Mouse (Mus musculus) ZHBTc4 (cell line): Measurements from ENCODE around the gene Scamp4.

ENCODE experiments used
- DNase-seq: peaks from one replicate; pipeline ENCODE4 v3.0.0-alpha.2; 2011; ENCODE audit warnings: low read depth, low spot score

Gene Scamp4

DNA sequence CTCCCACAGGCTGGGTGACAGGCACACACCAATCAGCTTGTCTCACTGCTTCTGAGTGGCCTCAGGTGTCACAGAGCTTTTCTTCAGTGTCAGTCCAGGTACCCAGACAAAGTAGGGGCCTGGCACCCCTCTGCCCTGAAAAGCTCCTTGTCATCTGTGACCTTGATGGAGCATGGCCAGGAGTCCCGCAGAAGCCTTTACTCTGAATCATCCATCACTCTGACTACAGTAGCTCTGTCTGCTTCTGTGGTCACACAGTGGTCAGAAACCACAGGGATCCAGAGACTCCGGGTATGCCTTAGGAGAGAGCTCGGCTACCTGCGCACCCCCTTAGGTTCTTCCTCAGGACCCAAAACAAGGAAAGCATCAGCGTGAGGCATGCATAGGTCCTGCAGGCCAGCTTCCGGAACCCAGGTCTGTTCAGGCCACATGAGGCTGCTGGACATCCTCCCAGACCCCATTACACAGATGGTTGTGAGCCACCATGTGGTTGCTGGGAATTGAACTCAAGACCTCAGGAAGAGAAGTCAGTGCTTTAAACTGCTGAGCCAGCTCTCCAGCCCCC lies 50.6 kb downstream of the Scamp4 start:
- DNase-seq, result no peak

DNA sequence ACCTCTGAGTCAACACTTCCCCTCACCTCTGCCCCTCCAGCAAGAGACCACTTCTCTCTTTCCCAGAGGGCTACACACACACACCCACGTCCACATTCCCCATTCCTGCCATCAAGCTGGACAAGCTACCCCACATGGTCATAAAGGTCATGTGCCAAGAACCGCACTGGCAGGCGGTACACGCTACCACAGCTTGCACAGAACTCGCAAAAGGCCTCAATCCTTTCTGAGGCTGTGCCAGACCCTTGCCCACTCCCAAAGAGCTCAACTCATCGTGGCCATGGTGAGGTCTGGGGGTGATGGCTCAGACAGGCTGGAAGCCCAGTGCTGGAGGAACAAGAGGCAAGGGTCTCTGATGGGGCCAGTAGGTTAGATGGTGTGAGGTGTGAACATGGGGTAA lies 52.2 kb downstream of the Scamp4 start:
- DNase-seq, result no peak

DNA sequence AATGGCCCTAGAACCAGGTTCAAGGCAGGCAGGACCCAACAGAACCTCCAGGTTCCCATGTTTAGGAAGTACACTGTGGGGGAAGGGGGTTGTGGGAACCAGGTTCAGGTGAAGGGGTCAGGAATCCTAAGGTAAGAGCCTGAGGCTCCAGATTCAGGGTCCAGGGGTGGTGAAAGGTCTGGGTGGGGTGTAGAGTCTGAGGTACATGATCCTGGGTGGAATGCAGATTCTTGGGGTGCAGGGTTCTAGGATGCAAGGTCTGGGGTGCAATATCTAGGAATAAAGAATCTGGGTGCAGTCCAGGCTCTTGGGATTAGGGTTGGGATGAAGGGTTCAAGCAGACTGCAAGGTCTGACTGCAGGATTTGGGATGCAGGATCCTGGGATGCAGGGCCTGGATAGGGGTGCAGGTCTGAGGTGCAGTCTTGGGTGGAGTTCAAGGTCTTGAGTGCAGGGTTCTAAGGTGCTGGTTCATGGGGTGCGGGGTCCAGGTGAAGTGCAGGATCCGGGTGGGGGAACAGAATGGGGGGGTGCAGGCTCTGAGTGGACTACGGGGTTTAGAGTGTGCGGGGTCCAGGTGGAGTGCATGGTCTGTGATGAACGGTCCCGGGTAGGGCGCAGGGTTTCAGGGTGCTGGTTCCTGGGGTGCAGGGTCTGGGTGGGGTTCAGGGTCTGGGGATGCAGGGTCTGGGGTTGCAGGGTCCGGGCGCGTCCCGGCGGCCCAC lies 52.9 kb downstream of the Scamp4 start:
- no peak for DNase-seq

DNA sequence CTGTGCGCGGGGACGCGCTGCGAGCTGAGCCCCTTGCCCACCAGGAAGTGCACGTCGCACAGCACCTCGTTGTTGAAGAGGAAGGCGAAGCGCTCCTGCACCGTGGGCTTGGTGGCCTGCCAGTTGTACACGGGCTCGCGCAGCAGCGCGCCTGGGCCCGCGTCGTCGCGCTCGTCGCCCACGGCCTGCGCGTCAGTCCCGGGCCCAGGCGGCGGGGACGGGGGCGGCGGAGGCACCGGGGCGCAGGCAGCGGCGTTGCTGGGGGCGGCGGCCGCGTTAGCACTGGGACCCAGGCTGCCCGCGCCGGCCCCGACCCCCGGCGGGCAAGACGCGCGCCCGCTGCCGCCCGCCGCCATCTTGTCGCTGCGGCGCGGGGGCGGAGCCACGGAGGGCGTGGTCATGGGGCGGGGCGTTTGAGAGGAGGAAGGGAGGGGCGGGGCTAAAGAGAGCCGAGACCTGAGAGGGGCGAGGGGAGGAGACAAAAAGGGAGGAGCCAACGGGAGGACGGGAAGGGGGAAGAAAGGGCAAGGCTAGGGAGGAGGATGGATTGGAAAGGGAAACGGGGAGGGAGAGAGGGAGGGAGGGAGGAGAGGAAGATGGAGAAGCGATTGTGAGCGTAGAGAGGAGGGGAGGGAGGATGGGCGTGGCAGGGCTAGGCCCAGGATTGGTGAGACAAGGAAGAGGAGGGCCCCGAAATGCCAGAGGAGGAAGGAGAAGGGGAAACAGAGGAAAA lies 53.6 kb downstream of the Scamp4 start:
- peak; percentile 98 for DNase-seq

DNA sequence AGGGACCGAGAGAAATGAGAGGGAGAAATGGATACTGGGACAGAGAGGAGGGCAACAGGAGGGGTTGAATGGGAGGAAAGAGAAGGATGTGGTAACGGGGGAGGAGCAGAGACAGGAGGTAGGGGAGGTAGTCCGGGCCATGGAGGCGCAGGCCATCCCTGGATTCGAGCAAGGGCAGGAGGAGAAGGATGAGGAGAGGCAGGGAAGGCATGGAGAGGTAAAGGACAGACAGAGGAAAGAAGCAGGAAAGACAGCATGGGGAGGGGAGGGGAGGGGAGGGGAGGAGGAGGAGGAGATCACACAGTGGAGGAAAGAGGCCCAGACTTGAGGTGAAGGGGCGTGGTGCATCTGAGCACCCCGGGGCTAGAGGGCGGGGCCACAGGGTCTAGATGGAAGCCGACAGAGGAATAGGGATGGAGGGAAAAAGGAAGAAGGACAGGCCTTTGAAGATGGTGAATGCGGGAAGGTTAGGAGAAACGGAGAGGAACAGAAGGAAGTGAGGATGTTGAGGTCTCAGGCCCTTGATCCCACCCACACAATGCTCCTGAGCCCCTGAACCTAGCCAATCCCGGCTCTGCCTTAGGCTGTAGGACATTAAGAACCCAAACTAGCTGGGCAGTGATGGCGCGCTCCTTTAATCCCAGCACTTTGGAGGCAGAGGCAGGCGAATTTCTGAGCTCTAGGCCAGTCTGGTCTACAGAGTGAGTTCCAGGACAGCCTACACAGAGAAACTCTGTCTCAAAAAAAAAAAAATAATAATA lies 54.4 kb downstream of the Scamp4 start, which contains the start of gene Btbd2:
Gene Btbd2, minus strand, starts transcription at position 209 of the 761 bp plus-strand sequence.
- DNase-seq, result peak; percentile 75

DNA sequence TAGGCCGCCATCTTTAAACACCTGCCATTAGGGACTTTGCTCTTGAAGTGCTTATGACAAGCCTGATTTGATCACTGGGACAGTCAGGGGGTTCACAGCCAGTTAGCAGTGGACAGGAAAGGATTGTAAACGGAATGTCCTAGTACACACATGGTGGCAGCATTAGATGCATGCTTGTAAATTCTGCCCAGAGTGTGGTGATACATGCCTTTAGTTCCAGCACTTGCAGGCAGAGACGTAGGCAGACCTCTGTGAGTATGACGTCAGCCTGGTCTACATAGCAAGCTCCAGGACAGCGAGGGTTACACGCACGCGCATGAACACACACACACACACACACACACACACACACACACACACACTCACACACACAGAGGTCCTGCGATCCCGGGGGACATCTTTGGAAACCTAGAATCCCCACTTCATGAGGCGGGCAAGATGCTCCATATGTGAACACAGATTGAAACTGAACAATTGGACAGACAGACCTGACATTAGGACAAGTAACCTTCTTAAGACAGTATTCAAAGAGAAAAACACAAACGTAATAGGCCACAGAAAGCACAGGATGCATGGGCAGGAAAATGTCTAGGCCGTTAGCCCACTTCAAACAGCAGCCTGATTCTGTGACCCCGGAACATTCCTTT lies 55.6 kb downstream of the Scamp4 start:
- DNase-seq, result no peak

DNA sequence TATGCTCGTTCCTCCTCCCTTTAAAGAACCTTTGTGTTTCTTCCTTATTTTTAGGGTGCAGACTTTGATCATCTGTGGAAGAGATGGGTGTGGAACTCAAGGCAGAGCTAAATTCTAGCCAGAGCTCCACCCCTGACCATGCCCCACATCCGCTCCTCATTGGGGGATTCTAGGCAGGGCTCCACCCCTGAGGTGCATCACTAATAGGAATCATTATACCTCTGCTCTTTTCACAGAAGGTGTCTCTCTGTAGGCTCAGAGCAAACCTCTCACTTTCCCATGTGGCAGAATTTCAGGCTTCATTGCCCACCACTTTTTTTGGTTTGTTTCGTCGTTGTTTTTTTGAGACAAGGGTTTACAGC lies 56.1 kb downstream of the Scamp4 start:
- no peak for DNase-seq

DNA sequence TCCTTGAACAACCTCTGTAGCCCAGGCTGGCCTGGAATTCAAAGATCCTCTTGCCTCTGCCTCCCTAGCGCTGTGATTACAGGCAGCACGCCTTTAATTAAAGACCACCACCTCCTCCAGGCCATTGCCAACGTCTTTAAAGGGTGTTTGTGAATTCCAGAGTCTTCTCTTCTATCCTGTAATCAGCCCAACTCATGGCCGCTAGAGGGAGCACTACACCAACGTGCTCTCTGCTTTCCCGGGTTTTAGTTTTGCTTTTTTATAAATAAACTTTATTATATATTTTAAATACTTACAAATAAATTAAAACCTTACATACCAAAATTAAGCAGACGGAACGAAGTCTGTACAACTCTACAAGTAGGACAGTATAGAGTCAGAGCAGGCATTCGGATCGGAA lies 56.5 kb downstream of the Scamp4 start:
- peak; percentile 72 for DNase-seq

DNA sequence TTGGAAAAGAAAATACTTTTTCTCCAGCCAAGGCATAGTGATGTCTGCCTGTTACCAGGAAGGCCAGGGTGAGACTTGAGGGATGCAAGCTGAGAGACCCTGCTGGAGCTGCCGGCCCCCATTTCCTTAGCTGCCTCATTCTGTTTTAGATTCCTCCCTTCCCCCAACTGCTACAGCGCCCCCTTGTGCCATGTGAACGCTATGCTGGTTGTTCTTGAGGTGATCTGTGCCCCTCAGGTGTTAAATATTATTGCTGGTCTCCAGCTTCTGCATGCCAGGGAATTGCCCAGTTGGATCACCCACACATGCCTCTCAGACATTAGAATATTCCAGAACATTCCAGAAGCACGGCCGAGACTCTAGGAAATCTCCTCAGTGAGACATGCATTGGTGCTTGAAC lies 58.5 kb downstream of the Scamp4 start:
- peak; percentile 87 for DNase-seq

DNA sequence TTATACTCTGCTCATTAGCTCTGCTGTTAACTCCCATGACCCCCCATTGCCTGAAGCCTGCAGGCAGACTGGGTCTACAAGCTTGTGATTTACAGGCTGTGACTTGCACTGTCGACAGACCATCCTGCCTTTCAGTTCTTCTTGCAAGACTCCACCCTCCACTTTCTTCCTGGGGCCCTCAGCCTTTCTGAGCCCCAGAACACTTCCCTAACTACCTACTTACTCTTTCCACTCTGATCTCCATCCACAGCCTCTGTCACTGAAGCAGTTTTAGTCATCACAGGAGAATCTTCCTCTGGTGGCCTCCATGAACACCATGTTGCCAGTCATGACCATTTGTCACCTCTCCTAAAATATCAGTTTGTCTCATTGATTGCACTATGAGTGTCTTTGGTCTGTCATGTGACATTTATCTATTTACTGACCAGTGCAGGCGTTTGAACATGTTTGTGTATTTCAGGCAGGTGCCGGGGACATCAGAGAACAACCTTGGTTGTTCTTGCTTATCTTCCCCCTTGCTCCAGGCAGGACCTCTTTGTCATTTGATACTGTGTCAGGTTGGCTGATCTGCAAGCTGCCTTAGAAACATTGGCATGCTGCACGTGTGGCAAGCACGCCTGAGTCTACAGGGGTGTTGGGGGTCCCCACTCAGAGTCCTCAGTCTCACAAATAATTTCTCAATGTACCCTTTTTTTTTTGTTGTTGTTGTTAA lies 61.0 kb downstream of the Scamp4 start:
- no peak for DNase-seq

DNA sequence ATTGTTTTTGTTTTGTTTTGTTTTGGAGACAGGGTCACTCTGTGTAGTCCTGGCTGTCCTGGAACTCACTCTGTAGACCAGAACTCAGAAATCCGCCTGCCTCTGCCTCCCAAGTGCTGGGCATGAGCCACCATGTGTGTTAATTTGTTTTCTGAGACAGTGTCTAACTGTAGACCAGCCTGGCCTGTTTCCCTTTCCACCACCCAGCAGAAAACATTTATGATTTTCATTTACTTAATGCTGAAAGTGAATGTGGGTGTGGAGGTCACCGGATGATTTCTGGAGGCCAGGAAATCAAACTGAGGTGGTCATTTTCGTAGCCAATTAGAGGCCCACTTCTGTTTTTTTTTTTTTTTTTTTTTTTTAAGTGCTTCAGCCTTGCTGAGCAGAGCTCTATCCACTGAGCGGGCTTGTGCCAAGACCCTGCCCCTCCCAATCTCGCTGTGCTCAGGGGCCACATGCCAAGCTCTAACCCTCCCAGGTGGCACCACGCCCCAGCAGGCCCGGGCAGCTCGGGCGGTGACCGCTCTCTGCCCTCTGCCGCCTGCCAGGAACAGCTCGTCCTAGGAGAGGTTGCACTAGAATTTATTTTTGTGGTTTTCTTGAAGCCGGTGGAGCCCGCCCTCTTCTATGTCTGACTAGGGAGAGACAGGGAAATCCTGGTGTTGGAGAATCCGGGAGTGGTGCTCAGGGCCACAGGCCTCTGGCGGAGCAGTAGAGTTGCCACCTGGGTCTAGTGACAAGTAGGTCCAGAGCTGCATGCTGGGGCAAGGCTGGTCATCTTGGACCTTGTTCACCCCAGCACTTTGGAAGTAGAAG lies 61.7 kb downstream of the Scamp4 start:
- DNase-seq, result peak; percentile 72

DNA sequence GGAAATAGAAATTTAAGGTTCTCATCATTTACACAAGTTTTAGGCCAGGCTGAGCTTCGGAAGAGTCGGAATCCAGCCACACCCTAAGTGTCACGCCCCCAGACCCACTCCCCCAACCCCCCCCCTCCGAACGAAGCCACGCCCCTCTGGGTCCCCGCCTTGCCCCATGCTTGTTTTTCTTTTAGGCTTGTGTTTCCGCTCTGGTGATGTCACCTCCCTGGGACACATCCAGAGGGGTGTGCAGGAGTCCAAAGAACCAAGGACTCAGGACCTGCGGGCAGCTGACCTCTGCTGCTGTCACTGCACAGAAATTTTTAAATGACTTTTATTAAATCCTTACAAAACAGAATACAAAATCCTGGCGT lies 62.3 kb downstream of the Scamp4 start:
- DNase-seq, result peak; percentile 79
